Mouse (Mus musculus) stomach, postnatal 0 days (tissue): Measurements from ENCODE around the gene Tmem161b. TPM values are rescaled to one million over a fixed set of nuclear protein-coding genes. Genes with fewer than 3 reads are reported as not detected.

Source experiments
- ATAC-seq: fragments of 200-750 bp; cut with Nextera tagmentation; 2 replicates; pipeline ENCODE4 v1.8.0; 2017; ENCODE audit not compliant: low FRiP score, low TSS enrichment
- DNase-seq: peaks from one replicate; pipeline ENCODE4 v3.0.0-alpha.2; 2016; ENCODE audit warnings: low spot score
- H3K27ac ChIP-seq: fragments of 300-500 bp; sonication (generic); replicated peaks from 2 replicates; pipeline ENCODE4 v1.5.1; 2014; ENCODE audit warnings: mild to moderate bottlenecking, control low read depth
- H3K27me3 ChIP-seq: fragments of 300-500 bp; sonication (generic); 2 replicates; pipeline ENCODE4 v1.6.1; 2014; ENCODE audit warnings: low read length; ENCODE audit not compliant: control insufficient read depth, insufficient read depth
- H3K36me3 ChIP-seq: fragments of 300-500 bp; sonication (generic); 2 replicates; pipeline ENCODE4 v1.6.1; 2014; ENCODE audit warnings: low read length, mixed read lengths; ENCODE audit not compliant: control insufficient read depth, insufficient read depth
- H3K4me1 ChIP-seq: fragments of 300-500 bp; sonication (generic); replicated peaks from 2 replicates; pipeline ENCODE4 v1.6.1; 2014; ENCODE audit warnings: antibody characterized with exemption; ENCODE audit not compliant: control insufficient read depth, insufficient read depth
- H3K4me2 ChIP-seq: fragments of 300-500 bp; sonication (generic); replicated peaks from 2 replicates; pipeline ENCODE4 v1.6.1; 2014; ENCODE audit warnings: low read depth, mild to moderate bottlenecking, control low read depth, moderate library complexity
- H3K4me3 ChIP-seq: fragments of 300-500 bp; sonication (generic); 2 replicates; pipeline ENCODE4 v1.5.1; 2014; ENCODE audit warnings: low read depth, low read length, control low read depth
- H3K9ac ChIP-seq: fragments of 300-500 bp; sonication (generic); 2 replicates; pipeline ENCODE4 v1.6.1; 2014; ENCODE audit warnings: mild to moderate bottlenecking, low read length, control low read depth, mixed read lengths
- H3K9me3 ChIP-seq: fragments of 300-500 bp; sonication (generic); 2 replicates; pipeline ENCODE4 v1.6.1; 2016; ENCODE audit warnings: low read length; ENCODE audit not compliant: control insufficient read depth
- CTCF ChIP-seq: IDR thresholded peaks from 2 replicates; pipeline ENCODE4 v1.5.1; 2016; ENCODE audit warnings: antibody characterized with exemption, low read depth, mild to moderate bottlenecking, moderate library complexity
- EP300 ChIP-seq: optimal IDR thresholded peaks from 2 replicates; pipeline ENCODE3; 2016; ENCODE audit warnings: antibody characterized with exemption
- WGBS: fragments of 180-500 bp; shearing (Covaris S2); extraction: QIAGEN DNeasy Blood & Tissue Kit; methylation state at CpG from one replicate; pipeline ENCODE4 v1.1.7; 2014; 5-methylcytosine and 5-hydroxymethylcytosine counted together
- microRNA-seq: library from miRNA; unstranded; fragments of <30 nt; microRNA quantifications from one replicate; pipeline ENCODE4, GENCODE M21; 2016
- polyA plus RNA-seq: library from polyadenylated mRNA; unstranded; fragments of >200 nt; fragmentation: Nextera tagmentation; extraction: Ambion mirVana; gene quantifications from 2 replicates; pipeline ENCODE4 v1.2.1, GENCODE M21; 2015

Gene Tmem161b
- polyA plus RNA-seq, 1 experiment from 2014 or later: 18.6 TPM

DNA sequence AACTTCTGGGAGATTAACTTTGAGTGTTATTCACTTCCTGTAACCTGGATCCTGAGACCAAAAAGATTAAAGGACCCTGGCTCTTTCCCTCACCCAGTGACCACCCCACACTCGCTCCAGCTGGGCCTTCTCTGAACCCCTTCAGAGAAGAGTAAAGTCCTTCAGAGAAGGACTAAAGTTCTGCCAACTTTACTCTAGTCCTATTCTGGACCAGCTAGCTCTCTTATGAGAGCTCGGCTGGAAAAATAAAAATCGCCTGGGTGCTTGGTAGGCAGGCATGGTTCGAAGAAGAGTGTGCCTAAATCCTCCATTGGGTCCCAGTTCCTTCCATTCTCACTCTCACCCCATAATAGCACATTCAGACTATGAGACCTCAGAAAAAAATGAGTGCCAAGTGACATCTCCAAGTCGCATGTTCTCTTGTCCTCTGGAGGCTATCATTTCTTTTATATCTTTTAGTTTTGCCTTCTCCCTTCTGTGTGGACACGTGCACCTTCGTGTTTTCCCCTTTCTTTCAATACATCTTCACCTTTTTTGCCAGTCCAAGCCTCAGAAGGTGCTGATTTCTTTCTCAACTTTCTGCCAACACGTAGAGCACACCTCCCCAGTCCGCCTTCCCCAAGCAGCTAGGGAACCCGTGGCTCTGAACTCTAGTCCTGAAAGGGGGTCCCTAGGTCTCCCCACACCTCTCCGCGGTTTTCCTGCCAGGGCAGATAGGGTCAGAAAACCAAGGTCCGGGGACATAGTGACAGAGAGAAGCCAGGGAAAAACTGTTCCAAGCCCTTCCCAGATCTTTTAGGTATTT, 121.8 kb downstream of the Tmem161b start:
- H3K4me2 ChIP-seq: no peak overlapping the region
- no peaks in the 10 kb centered on the region for H3K9me3 ChIP-seq
- peaks cover 12% of the 10 kb centered on the region; the same call in 1 of the 2 replicates for H3K27me3 ChIP-seq
- no peaks in the 10 kb centered on the region for H3K36me3 ChIP-seq
- H3K4me3 ChIP-seq: no peak overlapping the region
- H3K9ac ChIP-seq: no peak overlapping the region
- 11% methylated on average over 13 of the region's 13 CpGs for WGBS
- no peaks in the 10 kb centered on the region for H3K4me1 ChIP-seq
- H3K27ac ChIP-seq: no peak overlapping the region
- ATAC-seq (no peak), DNase-seq (no peak)
- TF ChIP-seq EP300 (no peak), CTCF (no peak)

DNA sequence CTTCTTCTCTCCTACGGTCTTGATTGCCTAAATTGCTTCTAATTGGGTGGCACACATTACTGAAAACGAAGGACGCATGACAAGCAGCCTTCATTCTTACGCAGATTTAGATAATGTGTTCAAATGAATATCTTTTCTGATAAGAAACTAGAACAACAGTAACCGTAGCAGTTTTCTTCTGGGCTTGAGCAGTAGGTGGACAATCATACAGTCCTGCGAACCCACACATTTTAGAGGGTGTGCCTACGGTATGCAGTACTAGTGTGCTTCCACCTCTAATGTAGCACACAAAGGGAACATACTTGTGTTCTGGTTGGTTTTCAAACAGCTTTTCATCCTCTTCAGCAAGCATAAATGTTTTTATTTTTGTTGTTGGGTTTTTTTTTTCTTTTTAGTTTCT, 122.6 kb downstream of the Tmem161b start:
- TF ChIP-seq CTCF: no peak
- Histone ChIP-seq H3K36me3 (no peaks in the 10 kb centered on the region), H3K4me2 (no peak overlapping the region), H3K9ac (no peak overlapping the region), H3K27ac (no peak overlapping the region), H3K4me1 (no peaks in the 10 kb centered on the region), H3K4me3 (no peak overlapping the region), H3K9me3 (no peaks in the 10 kb centered on the region), H3K27me3 (peaks cover 12% of the 10 kb centered on the region; the same call in 1 of the 2 replicates)
- DNase-seq (no peak), ATAC-seq (no peak)
- 16% methylated on average over 7 of the region's 7 CpGs for WGBS

DNA sequence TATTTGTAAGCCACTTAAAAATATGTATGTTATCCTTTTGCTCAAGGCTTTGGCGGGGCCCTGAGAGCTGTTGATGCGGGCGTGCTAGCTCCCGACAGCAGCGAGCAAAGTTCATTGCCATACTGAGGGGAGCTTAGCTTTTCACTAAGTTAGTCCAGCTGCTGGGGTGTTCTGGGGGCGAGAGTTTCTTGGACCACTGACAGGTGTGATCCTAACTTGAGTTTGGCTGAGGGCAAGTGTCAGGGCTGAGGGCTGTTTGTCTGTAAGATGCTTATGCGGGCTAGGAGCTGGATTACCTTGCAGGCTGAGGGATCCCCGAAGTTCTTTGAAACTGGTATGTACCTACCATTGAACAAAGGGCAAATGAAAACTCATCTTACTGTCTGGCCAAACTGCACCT, 123.0 kb downstream of the Tmem161b start:
- WGBS: 8% methylated on average over 8 of the region's 8 CpGs
- Histone ChIP-seq H3K9ac (no peak overlapping the region), H3K36me3 (no peaks in the 10 kb centered on the region), H3K4me2 (no peak overlapping the region), H3K4me1 (no peaks in the 10 kb centered on the region), H3K9me3 (no peaks in the 10 kb centered on the region), H3K27ac (no peak overlapping the region), H3K27me3 (peaks cover 12% of the 10 kb centered on the region; the same call in 1 of the 2 replicates), H3K4me3 (no peak overlapping the region)
- TF ChIP-seq CTCF (no peak), EP300 (no peak)
- ATAC-seq: no peak
- no peak for DNase-seq

Small RNA genes lying within 50 kb of the gene (microRNA-seq; reads per million reads assigned to microRNA genes)
- not detected for gene Gm24331
